Mouse (Mus musculus): ENCODE data around the gene Dstn.

Gene Dstn

DNA sequence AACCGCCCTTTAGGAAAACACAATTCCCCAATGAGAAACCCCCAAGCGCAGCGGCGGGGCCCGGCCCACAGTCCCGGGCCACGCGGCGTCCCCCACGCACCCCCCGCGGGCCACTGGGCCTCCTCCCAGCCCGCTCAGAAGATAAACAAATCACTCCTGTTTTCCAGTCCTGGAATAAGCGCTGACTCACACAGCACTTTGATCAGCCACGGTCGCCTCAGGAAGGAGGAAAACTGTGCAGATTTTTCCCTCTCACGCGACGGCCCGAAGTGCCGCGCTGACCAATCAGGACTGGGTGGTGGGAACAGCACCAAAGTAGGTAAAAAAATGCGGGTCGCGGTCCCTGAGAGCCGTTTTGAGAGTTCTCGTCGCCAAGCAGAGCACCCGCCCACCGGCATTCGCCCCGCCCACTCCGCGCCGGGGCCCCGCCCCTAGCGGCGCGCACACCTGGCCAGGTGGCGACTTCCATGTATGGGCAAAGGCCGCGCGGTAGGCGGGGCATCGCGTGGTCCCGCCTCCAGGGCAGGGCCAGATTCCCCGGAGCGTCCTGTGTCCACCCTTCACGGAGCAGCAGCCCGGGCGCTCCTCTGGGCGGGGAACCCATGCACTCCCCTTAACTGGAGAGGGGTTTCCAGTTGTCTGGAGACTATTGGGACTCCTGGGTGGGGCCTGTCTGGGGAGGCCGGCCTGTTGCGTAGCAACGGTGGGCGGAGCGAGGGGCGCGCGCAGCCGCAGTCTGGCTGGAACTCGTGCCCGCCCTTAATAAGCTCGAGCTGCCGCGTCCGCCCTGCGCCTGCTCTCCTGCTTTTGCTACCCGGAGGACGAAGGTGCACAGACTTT lies at the start of gene Dstn:
Gene Dstn, plus strand, starts transcription at position 561 of the 840 bp plus-strand sequence.
- peak; percentile 89 for ATAC-seq (ENCODE audit: low TSS enrichment)

- peak; percentile 98 for ATAC-seq (ENCODE audit: low TSS enrichment)
These were observed 47.8 kb upstream of the Dstn start for GRCm38 (mm10) chr2:143867326-143867725.

DNA sequence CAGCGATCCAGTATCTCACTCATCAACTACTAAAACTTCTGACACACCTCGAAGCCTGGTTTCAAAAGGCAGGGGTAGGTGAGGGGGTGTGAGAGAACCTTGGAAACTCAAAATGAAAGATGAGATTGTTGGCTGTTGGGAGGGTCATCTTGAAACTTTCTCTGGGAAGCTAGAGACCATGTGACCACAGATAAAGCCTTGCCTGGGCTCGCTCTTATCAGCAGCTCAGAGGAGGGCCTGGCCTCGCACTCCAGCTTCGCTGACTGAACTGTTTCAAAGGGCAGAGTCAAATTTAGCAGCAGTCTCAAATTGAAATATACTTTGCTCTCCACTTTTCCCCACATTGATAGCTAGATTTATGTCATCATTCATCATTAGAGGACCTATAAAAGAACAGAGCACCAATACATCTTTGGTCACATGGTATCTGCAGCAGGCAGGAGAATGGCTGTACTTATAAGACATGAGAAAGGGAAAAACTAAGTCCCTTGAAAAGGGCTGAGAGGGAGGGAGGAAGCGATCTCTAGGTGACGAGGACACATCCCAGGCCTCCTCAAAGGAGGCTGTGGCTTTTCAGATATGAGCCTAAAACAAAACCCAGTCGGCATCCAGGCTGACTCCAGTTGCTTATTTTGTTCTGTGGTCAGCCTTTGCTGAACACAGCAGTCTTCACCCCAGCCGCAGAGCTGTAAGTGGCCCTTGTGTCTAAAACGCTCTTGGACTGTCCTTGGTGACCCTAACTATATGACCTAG lies 44.0 kb upstream of the Dstn start:
- no peak for ATAC-seq (ENCODE audit: low TSS enrichment)

- no peak for ATAC-seq (ENCODE audit: low TSS enrichment)
These were observed 39.1 kb upstream of the Dstn start for GRCm38 (mm10) chr2:143876026-143876425.

DNA sequence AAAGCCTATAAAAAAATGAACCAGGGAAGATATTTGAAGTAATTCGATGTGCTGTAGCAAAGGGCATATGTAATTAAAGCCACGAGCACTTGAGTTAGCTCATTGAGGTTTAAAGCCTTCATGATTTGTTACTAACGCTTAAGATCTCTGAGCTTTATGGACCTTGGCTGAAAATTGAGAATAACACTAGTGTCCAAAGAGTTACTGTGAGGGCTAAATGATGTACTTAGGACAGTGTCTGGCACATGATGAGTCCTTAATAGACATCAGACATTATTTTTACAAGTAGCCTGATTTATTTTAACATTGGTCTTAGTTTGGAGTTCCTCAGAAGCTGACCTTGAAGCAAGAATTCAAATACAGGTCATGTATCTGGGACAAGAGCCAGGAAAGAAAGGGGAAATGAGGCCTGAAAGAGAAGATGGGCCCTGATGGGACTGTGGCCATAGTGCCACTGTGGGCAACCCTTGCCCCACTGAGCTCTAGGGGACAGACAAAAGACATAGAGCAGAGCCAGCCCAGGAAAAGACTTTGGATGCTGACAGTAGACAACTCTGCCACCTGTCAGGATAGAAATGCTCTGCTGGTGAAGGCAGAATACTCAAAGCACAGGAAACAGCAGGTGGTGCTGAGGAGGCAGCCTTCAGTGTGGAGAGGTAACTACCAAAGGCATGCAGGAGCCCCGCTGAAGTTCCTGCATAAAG lies 38.0 kb upstream of the Dstn start:
- ATAC-seq (ENCODE audit: low TSS enrichment): 0 out of 2 replicates have a peak, but pooled peaks have one; percentile 64

DNA sequence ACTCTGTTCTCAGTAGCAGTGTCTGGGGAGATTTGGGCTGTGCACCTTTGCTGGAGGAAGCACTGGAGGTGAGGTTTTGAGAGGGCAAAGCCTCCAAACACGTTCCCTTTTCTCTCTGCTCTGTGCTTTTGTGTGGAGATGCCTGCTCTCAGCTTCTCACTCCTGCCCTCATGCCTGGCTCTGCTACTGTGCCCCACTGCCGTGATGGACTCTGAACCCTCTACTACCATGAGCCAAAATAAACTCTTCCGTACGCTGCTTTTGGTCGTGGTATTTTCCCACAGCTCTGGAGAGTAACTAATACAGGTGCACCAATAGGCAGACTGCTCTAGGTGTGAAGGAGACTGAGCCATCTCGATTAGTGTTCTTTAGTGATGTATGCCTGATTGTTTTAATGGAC lies 35.8 kb upstream of the Dstn start:
- no peak for ATAC-seq (ENCODE audit: low TSS enrichment)

DNA sequence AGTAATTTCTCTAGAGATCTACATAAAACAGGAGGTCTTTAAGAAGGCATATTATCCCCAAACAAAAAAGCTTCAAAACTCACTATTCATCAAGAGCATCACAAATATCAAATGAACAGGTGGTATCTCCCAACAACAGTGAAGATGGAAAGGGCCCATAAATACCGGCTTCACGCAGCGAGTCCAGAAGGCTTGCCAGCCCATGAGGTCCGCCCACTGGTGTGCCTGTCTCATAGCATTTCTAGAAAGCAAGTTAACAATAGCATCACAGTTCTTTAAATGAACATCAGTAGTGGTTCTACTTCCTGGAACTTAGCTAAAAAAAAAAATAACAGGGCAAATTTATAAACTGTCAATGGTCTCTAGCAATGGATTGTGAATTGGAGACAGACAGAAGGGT lies 33.1 kb upstream of the Dstn start:
- peak; percentile 89 for ATAC-seq (ENCODE audit: low TSS enrichment)

DNA sequence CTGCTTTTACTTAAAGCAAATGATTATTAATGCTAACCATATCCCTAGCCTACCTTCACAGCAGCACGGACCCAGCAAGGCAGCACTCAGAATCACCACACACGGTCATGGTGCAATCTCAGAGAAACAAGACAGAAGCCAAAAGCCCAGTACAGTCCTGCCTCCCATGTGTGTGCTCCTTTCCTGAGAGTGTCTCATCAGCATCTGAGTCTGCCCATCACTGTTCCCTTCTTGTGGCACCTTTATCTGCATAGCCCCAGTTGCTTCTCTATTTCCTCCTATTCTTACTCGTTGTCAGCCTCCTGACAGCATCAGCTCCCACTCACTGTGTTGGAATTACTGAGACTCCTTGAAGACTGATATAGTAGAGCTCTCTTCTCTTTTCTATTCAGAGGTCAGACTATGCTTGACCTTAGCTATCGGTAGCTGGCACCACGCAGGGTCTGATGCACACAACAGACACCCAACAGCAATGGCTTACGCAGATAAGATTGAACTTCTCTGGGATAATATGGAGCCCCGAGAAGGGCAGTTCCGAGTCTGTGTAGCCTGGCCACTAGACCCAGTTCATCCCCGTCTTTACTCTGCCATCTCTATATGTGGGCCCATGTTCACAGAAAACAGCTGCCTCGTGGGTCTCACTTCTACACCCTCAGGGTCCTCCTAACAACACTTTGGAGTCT lies 32.4 kb upstream of the Dstn start:
- ATAC-seq (ENCODE audit: low TSS enrichment): 0 out of 2 replicates have a peak, but pooled peaks have one; percentile 13

GRCm38 (mm10) chr2:143889131-143889859 lies 25.8 kb upstream of the Dstn start:
- no peak for ATAC-seq (ENCODE audit: low TSS enrichment)

DNA sequence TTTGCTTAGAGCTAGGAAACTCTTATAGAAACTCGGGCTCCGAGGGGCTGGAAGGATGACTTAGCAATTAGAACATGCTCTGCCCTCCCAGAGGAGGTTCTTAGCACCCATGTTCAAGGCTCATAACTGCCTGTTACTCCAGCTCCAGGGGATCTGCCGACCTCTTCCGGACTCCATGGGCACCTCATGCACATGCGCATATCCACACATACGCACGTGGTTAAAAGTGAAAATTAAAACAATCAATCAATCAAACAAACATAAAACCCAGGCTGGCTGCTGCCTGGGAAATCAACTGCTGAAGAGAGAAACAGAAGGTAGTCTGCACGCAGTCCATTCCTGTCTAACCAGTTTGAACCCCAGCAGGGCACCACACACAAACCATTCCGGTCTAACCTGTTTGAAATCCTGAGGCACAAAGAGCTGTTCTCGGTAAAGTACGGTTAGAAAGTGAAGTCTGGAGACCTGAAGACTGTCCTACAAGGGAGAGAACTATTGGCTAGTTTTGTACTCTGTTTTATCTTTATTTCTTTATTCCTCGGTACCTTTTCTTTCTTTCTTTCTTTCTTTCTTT lies 25.2 kb upstream of the Dstn start:
- ATAC-seq (ENCODE audit: low TSS enrichment): no peak

DNA sequence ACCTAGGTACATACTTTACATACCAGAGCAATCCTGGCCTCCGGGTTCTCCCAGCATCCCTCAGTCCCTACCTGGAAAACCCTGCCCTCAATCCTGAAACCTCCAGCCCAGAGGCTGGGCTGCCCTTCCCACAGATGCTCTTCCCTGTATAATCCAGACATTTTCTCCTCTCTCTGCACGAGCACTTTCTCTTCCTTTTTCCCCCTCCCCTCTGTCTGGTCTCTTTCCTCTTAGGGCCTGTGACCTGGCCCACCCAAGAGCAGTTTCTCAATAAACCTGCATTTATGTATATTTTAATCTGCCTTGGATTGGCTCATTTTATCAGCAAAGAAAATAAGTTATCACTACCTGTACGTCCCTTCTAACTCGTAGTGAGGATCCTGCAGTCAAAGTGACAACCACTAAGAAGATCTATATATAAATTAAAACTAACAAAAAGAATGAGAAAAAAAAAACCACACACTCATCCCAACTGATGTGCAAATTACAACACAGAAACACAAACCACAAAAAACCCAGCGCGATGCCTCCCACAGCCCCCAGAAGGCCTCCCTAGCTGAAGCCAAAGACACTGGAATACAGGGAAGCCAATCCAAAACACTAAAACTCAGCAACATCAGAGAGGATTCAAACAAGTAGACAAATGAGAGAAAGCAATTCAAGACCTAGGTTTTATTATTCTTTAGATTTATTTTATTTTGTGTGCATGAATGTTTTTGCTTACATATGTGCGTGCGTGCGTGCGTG lies 23.6 kb upstream of the Dstn start:
- ATAC-seq (ENCODE audit: low TSS enrichment): no peak

- ATAC-seq (ENCODE audit: low TSS enrichment): no peak
These were observed 15.5 kb upstream of the Dstn start for GRCm38 (mm10) chr2:143899470-143900220.

DNA sequence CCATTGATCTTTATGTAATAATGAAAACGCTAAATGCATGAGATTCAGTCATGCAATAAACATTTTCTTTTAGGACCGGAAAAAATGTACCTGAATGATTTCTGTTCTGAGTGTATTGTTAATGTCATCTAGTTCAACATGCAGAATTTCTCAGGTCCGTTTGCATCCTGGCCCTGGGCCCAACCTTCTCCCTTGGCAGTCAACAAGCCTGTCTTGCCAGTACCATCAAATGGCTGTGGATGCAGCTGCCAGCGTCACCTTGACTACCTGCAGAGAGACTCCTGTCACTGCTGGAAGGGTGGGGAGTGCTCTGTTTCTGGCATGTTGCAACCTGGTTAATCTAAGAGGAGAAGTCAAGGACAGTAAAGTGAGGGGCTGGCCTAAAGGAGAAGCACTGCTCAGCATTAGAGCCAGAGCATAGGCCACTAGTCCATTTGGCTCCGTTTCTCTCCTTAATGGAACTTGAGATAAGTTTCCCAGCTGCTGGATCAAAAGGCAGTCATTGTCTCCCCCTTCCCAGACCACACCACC lies 14.2 kb upstream of the Dstn start:
- ATAC-seq (ENCODE audit: low TSS enrichment): no peak

- ATAC-seq (ENCODE audit: low TSS enrichment): no peak
These were observed 11.6 kb upstream of the Dstn start for GRCm38 (mm10) chr2:143903376-143904045.

- no peak for ATAC-seq (ENCODE audit: low TSS enrichment)
These were observed 10.2 kb upstream of the Dstn start for GRCm38 (mm10) chr2:143904896-143905295.

DNA sequence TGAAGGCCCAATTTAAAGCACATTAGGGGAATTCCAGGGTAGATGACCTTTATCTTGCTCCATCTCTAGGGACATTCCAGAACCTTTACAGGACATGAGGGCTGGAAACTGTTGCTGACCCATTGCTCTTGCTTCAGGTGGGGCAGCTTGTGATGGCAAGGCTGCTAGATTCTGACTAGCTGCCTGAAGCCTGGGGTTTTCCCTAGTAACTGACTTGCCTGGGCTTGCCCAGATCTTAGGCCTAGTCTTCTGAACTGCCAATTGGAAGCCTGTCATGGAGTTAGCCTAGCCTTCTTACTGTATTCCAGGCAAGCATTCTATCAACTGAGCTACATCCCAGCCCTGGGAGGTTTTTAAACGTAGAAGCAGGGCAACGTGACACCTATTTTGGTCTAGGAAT lies 5.9 kb upstream of the Dstn start:
- ATAC-seq (ENCODE audit: low TSS enrichment): no peak

DNA sequence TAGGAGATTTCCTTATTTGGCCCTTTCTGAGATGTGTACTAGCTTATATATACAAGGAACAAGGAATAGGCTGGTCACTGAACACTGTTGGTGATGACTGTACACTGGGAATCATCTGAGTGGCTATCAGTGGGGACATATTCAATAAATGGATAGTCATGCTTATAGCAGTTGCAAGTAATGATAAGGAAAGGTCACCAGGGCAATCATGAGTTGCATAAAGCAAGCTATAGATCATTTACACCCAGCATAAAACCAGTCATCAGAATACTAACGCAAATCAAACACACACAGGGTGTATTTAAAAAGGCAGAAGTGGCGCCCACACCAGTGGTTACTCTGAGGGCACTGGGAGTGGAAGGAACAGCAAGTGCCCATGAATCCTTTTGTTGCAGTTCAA lies 2.9 kb upstream of the Dstn start:
- ATAC-seq (ENCODE audit: low TSS enrichment): no peak

DNA sequence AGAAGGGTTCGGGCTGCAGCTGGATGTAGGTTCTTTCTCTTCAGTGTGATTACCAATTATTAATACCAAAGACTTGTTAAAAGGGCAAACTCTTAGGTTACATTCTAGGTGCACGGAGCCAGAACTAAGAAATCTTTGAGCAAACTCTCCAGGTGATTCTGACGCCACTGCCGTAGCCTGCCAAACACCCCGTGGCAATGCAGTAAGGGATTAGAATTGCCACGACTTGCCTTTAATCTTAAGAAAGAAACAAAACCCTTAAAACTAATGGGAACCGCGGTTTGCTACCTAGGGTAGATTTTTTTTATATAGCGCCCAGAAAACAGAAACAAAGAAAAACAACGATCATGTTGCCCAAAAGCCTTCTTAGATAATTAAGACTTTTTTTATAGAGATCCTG lies 899 bp upstream of the Dstn start:
- ATAC-seq (ENCODE audit: low TSS enrichment): no peak

Data from frontal cortex, adult (tissue).